Mouse (Mus musculus) E14TG2a.4 (cell line): ENCODE results near the gene Galk2.

Experiments
- CTCF ChIP-seq: conservative IDR thresholded peaks from 2 replicates; pipeline ENCODE4 v1.5.1; 2014; ENCODE audit warnings: low read length
- NANOG ChIP-seq: IDR thresholded peaks from 2 replicates; pipeline ENCODE4 v1.6.1; 2014; ENCODE audit warnings: borderline replicate concordance, low read length, mixed read lengths

- TF ChIP-seq NANOG (no peak), CTCF (no peak)
These were observed 57.9 kb downstream of the Galk2 start for GRCm38 (mm10) chr2:125916652-125917296.
